Mouse (Mus musculus) hindlimb bud, embryonic 11.5 days (tissue): Measurements from ENCODE around the gene Zdhhc20.
A peak's percentile ranks its signal among the peaks of the same experiment; 100 is the strongest.

Experiments used
- DNase-seq: peaks from one replicate; pipeline ENCODE4 v3.0.0-alpha.2; 2012; ENCODE audit warnings: low read depth, low spot score; ENCODE audit errors: extremely low spot score

The Zdhhc20 gene

GRCm38 (mm10) chr14:57833526-57833925 lies 56.5 kb downstream of the Zdhhc20 start:
- no peak for DNase-seq

GRCm38 (mm10) chr14:57827284-57827683 lies 62.8 kb downstream of the Zdhhc20 start:
- DNase-seq = no peak

- peak; percentile 89 for DNase-seq
Measured at GRCm38 (mm10) chr14:57825788-57826751, 64.0 kb downstream of the Zdhhc20 start, which contains the start of the genes Ska3 and Mrpl57. TSS of gene Ska3 (minus strand) at chr14:57826185. TSS of gene Mrpl57 (plus strand) at chr14:57826234.

- no peak for DNase-seq
Measured at GRCm38 (mm10) chr14:57820839-57821238, 69.2 kb downstream of the Zdhhc20 start.

- DNase-seq = no peak
Measured at GRCm38 (mm10) chr14:57811844-57812243, 78.2 kb downstream of the Zdhhc20 start.

- DNase-seq = no peak
Measured at GRCm38 (mm10) chr14:57810886-57811285, 79.2 kb downstream of the Zdhhc20 start.

- no peak for DNase-seq
Measured at GRCm38 (mm10) chr14:57808558-57808957, 81.5 kb downstream of the Zdhhc20 start.

- no peak for DNase-seq
Measured at GRCm38 (mm10) chr14:57803731-57804130, 86.3 kb downstream of the Zdhhc20 start.

GRCm38 (mm10) chr14:57797991-57798931 lies 91.8 kb downstream of the Zdhhc20 start, which contains the start of gene Sap18:
TSS of gene Sap18 (plus strand) at chr14:57798180.
- DNase-seq = peak; percentile 88

- no peak for DNase-seq
Measured at GRCm38 (mm10) chr14:57797551-57797950, 92.5 kb downstream of the Zdhhc20 start.

GRCm38 (mm10) chr14:57791171-57791570 lies 98.9 kb downstream of the Zdhhc20 start:
- no peak for DNase-seq

GRCm38 (mm10) chr14:57789759-57790158 lies 100.3 kb downstream of the Zdhhc20 start:
- DNase-seq = no peak

- no peak for DNase-seq
Measured at GRCm38 (mm10) chr14:57789311-57789710, 100.8 kb downstream of the Zdhhc20 start.

GRCm38 (mm10) chr14:57787406-57787805 lies 102.7 kb downstream of the Zdhhc20 start:
- no peak for DNase-seq
